Mouse (Mus musculus) intestine, embryonic 14.5 days (tissue): ENCODE measurements around the gene D1Pas1. TPM values are rescaled to one million over a fixed set of nuclear protein-coding genes. Genes with fewer than 3 reads are reported as not detected.

Experiments
- ATAC-seq: fragments of 200-750 bp; cut with Nextera tagmentation; replicated peaks from 2 replicates; pipeline ENCODE4 v1.8.0; 2017; ENCODE audit warnings: low read depth, moderate number of reproducible peaks, moderate TSS enrichment, moderate library complexity; ENCODE audit not compliant: low FRiP score, low TSS enrichment
- DNase-seq: peaks from one replicate; pipeline ENCODE4 v3.0.0-alpha.2; 2018; ENCODE audit warnings: low spot score
- H3K27ac ChIP-seq: fragments of 300-500 bp; sonication (generic); 2 replicates; pipeline ENCODE4 v1.5.1; 2014; ENCODE audit warnings: low read depth, mild to moderate bottlenecking, control low read depth
- H3K27me3 ChIP-seq: fragments of 300-500 bp; sonication (generic); replicated peaks from 2 replicates; pipeline ENCODE4 v1.6.1; 2014; ENCODE audit warnings: low read length, control low read depth; ENCODE audit not compliant: control insufficient read depth, insufficient read depth
- H3K36me3 ChIP-seq: fragments of 300-500 bp; sonication (generic); 2 replicates; pipeline ENCODE4 v1.6.1; 2014; ENCODE audit warnings: low read length, control low read depth; ENCODE audit not compliant: control insufficient read depth, insufficient read depth
- H3K4me1 ChIP-seq: fragments of 300-500 bp; sonication (generic); replicated peaks from 2 replicates; pipeline ENCODE4 v1.6.1; 2014; ENCODE audit warnings: low read length, control low read depth, mixed read lengths; ENCODE audit not compliant: control insufficient read depth, insufficient read depth
- H3K4me2 ChIP-seq: fragments of 300-500 bp; sonication (generic); 2 replicates; pipeline ENCODE4 v1.6.1; 2014; ENCODE audit warnings: low read length
- H3K4me3 ChIP-seq: fragments of 300-500 bp; sonication (generic); 2 replicates; pipeline ENCODE4 v1.5.1; 2014; ENCODE audit warnings: low read depth, low read length, control low read depth, mixed read lengths
- H3K9ac ChIP-seq: fragments of 300-500 bp; sonication (generic); 2 replicates; pipeline ENCODE4 v1.6.1; 2014; ENCODE audit warnings: mild to moderate bottlenecking, low read length
- H3K9me3 ChIP-seq: fragments of 300-500 bp; sonication (generic); 2 replicates; pipeline ENCODE4 v1.6.1; 2016; ENCODE audit warnings: low read length, control low read depth; ENCODE audit not compliant: control insufficient read depth
- WGBS: fragments of 180-500 bp; shearing (Covaris S2); extraction: QIAGEN DNeasy Blood & Tissue Kit; methylation state at CpG from one replicate; pipeline ENCODE4 v1.1.7; 2014; 5-methylcytosine and 5-hydroxymethylcytosine counted together
- polyA plus RNA-seq: library from polyadenylated mRNA; unstranded; fragments of >200 nt; fragmentation: Nextera tagmentation; extraction: Ambion mirVana; gene quantifications from 2 replicates; pipeline ENCODE4 v1.2.1, GENCODE M21; 2014

The D1Pas1 gene
- polyA plus RNA-seq, 1 experiment from 2014 or later: 0.11 TPM

DNA sequence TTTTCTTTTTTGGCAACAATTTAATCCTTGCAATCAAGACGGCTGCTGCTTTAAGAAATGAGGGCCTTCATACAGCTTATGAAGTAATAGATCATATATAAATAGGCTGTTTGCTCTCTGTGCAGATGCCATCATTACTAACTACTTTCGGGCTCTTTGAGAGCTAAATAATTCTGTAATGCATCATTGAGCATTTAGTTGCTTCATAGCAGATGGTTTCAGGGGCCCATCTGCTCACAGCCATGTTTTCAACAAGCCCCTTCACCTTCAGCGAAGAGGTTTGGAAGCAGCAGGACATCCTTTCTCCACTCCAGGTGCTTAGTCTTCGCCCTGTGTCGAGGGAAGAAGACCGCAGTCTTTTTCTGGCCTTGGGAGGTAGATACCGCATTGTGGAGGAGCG, 12.2 kb downstream of the D1Pas1 start:
- H3K4me3 ChIP-seq: no peak overlapping the region
- no peaks in the 10 kb centered on the region for H3K9me3 ChIP-seq
- 71% methylated on average over 8 of the region's 8 CpGs for WGBS
- ATAC-seq: no peak
- no peaks in the 10 kb centered on the region for H3K27me3 ChIP-seq
- no peak for DNase-seq
- H3K4me2 ChIP-seq: no peak overlapping the region
- no peaks in the 10 kb centered on the region for H3K36me3 ChIP-seq
- H3K9ac ChIP-seq: no peak overlapping the region
- H3K27ac ChIP-seq: no peak overlapping the region
- H3K4me1 ChIP-seq: no peaks in the 10 kb centered on the region

DNA sequence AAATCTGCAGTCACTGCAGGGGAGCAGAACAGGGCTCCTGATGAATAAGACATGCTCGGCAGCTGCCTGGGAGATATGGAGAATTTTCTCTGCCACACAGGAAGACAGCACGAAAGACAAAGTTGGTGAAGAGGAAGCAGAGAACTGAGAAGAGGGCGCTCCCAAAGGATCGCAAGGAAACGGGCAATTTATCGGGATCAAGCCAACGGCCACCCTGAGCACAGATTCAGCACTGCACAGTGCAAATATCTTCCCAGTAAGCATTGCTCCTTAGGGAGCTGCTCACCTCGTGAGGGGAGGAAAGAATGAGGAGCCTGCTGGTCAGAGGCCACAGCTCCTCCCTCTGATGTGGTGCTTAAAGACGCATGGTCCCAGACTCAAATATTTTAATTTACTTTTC, 13.3 kb downstream of the D1Pas1 start:
- H3K27me3 ChIP-seq: no peaks in the 10 kb centered on the region
- DNase-seq (no peak), ATAC-seq (no peak)
- no peak overlapping the region for H3K9ac ChIP-seq
- no peak overlapping the region for H3K4me3 ChIP-seq
- 62% methylated on average over 9 of the region's 9 CpGs for WGBS
- H3K36me3 ChIP-seq: no peaks in the 10 kb centered on the region
- H3K9me3 ChIP-seq: no peaks in the 10 kb centered on the region
- H3K27ac ChIP-seq: no peak overlapping the region
- H3K4me1 ChIP-seq: no peaks in the 10 kb centered on the region
- no peak overlapping the region for H3K4me2 ChIP-seq

- Histone ChIP-seq H3K9me3 (no peaks in the 10 kb centered on the region), H3K9ac (no peak overlapping the region), H3K4me2 (no peak overlapping the region), H3K27me3 (no peaks in the 10 kb centered on the region), H3K36me3 (no peaks in the 10 kb centered on the region), H3K4me3 (no peak overlapping the region), H3K4me1 (no peaks in the 10 kb centered on the region), H3K27ac (no peak overlapping the region)
- DNase-seq: no peak
- ATAC-seq: no peak
- 86% methylated on average over 11 of the region's 11 CpGs for WGBS
Measured at GRCm38 (mm10) chr1:186985131-186985530, 17.9 kb downstream of the D1Pas1 start.

DNA sequence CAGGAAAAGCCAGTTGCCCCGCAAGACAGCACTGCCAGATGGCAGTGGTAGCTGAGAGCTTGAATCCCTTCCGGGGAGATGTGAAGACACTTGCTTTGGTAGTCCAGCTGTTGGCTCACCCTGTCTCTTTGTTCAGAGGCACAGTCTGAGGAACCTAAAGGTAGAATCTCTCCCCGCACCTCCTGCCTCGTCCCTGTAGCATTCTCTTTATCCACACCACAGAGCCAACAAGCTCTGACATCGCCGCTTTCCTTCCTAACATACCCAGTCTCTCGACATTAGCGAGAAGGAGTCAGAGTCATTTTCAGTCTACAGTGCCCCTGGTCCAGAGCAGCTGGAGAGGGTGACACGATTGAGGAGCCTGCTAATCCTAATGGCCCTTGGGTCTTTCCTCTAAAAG, 18.9 kb downstream of the D1Pas1 start:
- H3K4me2 ChIP-seq: no peak overlapping the region
- no peak overlapping the region for H3K9ac ChIP-seq
- H3K4me1 ChIP-seq: no peaks in the 10 kb centered on the region
- WGBS: 82% methylated on average over 9 of the region's 9 CpGs
- no peak overlapping the region for H3K4me3 ChIP-seq
- DNase-seq (no peak), ATAC-seq (no peak)
- no peaks in the 10 kb centered on the region for H3K27me3 ChIP-seq
- H3K9me3 ChIP-seq: no peaks in the 10 kb centered on the region
- no peaks in the 10 kb centered on the region for H3K36me3 ChIP-seq
- no peak overlapping the region for H3K27ac ChIP-seq

DNA sequence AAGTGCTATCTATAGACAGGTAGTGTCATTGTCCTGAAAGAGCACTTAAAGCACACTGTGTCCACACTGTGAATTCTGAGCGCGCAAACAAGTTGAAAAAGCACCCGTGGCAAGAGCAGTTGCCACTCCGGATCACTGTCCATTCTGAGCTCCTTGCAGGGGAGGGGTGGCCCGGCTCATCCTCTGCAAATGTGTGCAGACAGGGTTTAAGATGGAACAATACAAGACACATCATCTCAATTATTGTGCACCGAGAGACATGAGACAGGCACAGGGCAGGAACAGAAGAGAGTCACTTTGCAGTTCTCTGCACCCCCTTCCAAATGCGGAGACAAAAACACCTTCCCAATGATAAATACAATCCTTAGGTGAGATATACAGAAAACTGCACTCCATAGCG, 19.3 kb downstream of the D1Pas1 start:
- no peak overlapping the region for H3K27ac ChIP-seq
- H3K9me3 ChIP-seq: no peaks in the 10 kb centered on the region
- 86% methylated on average over 8 of the region's 8 CpGs for WGBS
- H3K36me3 ChIP-seq: no peaks in the 10 kb centered on the region
- no peaks in the 10 kb centered on the region for H3K4me1 ChIP-seq
- DNase-seq (no peak), ATAC-seq (no peak)
- H3K4me3 ChIP-seq: no peak overlapping the region
- no peak overlapping the region for H3K9ac ChIP-seq
- no peak overlapping the region for H3K4me2 ChIP-seq
- H3K27me3 ChIP-seq: no peaks in the 10 kb centered on the region

GRCm38 (mm10) chr1:186988281-186988682, 21.1 kb downstream of the D1Pas1 start:
- 81% methylated on average over 9 of the region's 9 CpGs for WGBS
- no peak overlapping the region for H3K4me3 ChIP-seq
- ATAC-seq: no peak
- no peaks in the 10 kb centered on the region for H3K9me3 ChIP-seq
- H3K9ac ChIP-seq: no peak overlapping the region
- no peaks in the 10 kb centered on the region for H3K27me3 ChIP-seq
- H3K4me1 ChIP-seq: no peaks in the 10 kb centered on the region
- no peak overlapping the region for H3K4me2 ChIP-seq
- no peaks in the 10 kb centered on the region for H3K36me3 ChIP-seq
- no peak overlapping the region for H3K27ac ChIP-seq
- no peak for DNase-seq

DNA sequence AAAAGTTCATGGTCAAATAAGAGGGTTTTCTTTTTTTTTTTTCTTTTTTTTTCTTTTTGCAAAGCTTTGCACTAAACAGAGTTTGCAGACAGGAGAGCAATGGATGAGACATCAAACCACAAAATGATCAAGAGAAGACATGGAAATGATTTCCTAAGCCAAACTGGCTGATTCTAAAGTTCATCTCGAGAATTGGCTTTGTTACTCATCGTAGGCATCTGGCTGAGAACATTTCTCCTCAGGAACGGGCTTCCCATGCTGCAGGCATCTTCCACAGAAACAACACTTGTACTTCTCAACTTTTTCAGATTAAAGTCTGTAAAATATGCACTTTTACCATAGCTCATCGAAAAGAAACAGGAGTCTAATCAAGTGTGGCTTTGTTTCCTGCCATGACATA, 21.6 kb downstream of the D1Pas1 start:
- DNase-seq: no peak
- H3K27ac ChIP-seq: no peak overlapping the region
- H3K36me3 ChIP-seq: no peaks in the 10 kb centered on the region
- H3K27me3 ChIP-seq: no peaks in the 10 kb centered on the region
- no peak overlapping the region for H3K4me2 ChIP-seq
- no peaks in the 10 kb centered on the region for H3K9me3 ChIP-seq
- H3K4me1 ChIP-seq: no peaks in the 10 kb centered on the region
- H3K9ac ChIP-seq: no peak overlapping the region
- no peak overlapping the region for H3K4me3 ChIP-seq
- ATAC-seq: no peak
- WGBS: 88% methylated on average over 4 of the region's 4 CpGs

DNA sequence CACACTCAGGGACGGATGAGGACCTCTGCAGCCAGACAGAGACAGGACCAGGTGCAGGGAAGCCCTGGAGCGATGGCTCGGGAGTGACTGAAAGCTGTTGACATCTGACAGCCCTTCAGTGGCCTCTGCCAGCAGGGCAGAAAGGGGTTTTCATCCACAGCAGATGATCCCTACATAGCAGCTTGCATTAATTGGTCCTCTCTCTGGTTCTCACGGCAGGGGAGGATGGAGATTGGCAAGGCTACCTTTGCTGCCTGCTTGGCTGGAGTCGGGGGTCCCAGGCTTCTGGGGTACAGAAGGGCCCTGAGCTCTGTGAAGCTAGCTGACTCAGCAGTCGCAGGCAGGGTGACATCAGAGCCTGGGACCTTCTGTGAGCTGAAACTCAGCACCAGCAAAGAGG, 24.3 kb downstream of the D1Pas1 start:
- H3K27ac ChIP-seq: no peak overlapping the region
- H3K36me3 ChIP-seq: no peaks in the 10 kb centered on the region
- no peak overlapping the region for H3K4me2 ChIP-seq
- no peak overlapping the region for H3K4me3 ChIP-seq
- ATAC-seq: no peak
- H3K9ac ChIP-seq: no peak overlapping the region
- no peak for DNase-seq
- H3K27me3 ChIP-seq: no peaks in the 10 kb centered on the region
- H3K4me1 ChIP-seq: no peaks in the 10 kb centered on the region
- 82% methylated on average over 6 of the region's 6 CpGs for WGBS
- H3K9me3 ChIP-seq: no peaks in the 10 kb centered on the region

DNA sequence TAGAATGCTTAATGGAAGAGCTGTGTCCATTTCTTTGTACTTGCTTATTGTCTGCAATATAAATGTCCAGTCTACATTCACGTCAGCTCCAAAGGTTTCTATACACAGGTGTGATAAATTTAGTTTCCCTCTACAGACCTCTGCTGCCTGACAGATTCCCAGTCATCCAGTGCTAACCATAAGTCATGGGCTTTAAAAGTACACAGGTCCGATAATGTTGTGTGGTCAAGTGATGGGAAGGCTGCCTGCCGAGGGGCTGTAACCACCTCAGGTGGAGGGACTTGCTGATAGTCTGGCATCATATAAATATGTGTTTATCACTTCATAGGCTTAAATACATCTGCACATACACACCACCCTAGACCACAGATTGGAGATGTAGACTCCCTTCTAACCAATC, 24.9 kb downstream of the D1Pas1 start:
- H3K4me1 ChIP-seq: no peaks in the 10 kb centered on the region
- H3K27ac ChIP-seq: no peak overlapping the region
- DNase-seq (no peak), ATAC-seq (no peak)
- H3K9me3 ChIP-seq: no peaks in the 10 kb centered on the region
- no peak overlapping the region for H3K9ac ChIP-seq
- H3K4me3 ChIP-seq: no peak overlapping the region
- 90% methylated on average over 3 of the region's 3 CpGs for WGBS
- H3K36me3 ChIP-seq: no peaks in the 10 kb centered on the region
- H3K4me2 ChIP-seq: no peak overlapping the region
- H3K27me3 ChIP-seq: no peaks in the 10 kb centered on the region
